Mouse (Mus musculus) thymus, adult 2 months (tissue): ENCODE results near the gene Thap4.

ENCODE experiments used
- CTCF ChIP-seq: fragments of 200-500 bp; IDR thresholded peaks from 2 replicates; pipeline ENCODE4 v1.5.1; 2012; ENCODE audit warnings: mild to moderate bottlenecking, control low read depth, low read length, moderate library complexity, borderline replicate concordance; ENCODE audit not compliant: control insufficient read depth, poor library complexity, insufficient read depth; ENCODE audit errors: extremely low read depth
- POLR2A ChIP-seq: fragments of 200-500 bp; IDR thresholded peaks from 2 replicates; pipeline ENCODE4 v1.6.1; 2012; ENCODE audit warnings: mild to moderate bottlenecking, low read length, control low read depth, moderate library complexity; ENCODE audit not compliant: control insufficient read depth, poor library complexity, insufficient read depth; ENCODE audit errors: extremely low read depth

DNA sequence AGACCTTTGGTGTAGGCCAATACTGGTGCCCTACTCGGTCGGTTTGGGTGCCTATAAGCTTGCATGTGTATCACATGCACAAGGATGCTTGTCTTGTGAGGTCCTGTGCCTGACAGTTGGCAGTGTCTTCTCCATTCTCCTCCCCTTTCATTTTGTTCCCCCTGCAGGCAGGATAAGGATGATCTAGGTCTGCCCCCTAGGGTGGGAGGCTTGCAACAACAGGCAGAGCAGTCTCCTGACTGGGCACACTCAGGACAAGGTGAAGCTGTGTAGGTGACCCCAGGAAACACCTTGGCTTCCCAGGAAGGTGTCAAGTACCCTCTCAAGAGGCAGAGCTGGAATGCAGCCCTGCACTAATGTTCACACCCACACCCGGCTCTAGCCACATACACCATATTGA, 27.7 kb downstream of the Thap4 start:
- TF ChIP-seq CTCF (peak; percentile 62; the same call in 1 of the 2 replicates), POLR2A (no peak)
